Mouse (Mus musculus) neural tube, embryonic 14.5 days (tissue): ENCODE results near the gene Adamts9. TPM values are rescaled to one million over a fixed set of nuclear protein-coding genes. Genes with fewer than 3 reads are reported as not detected.

Source experiments
- ATAC-seq: fragments of 200-750 bp; cut with Nextera tagmentation; 2 replicates; pipeline ENCODE4 v1.8.0; 2017; ENCODE audit warnings: low read depth, mild to moderate bottlenecking, moderate TSS enrichment, moderate library complexity
- H3K27ac ChIP-seq: fragments of 300-500 bp; sonication (generic); 2 replicates; pipeline ENCODE4 v1.5.1; 2014; ENCODE audit warnings: low read depth, mild to moderate bottlenecking, control low read depth, low read length, moderate library complexity, mixed read lengths
- H3K27me3 ChIP-seq: fragments of 300-500 bp; sonication (generic); 2 replicates; pipeline ENCODE4 v1.6.1; 2014; ENCODE audit warnings: low read length; ENCODE audit not compliant: control insufficient read depth, insufficient read depth
- H3K36me3 ChIP-seq: fragments of 300-500 bp; sonication (generic); 2 replicates; pipeline ENCODE4 v1.6.1; 2014; ENCODE audit warnings: low read length, mixed read lengths; ENCODE audit not compliant: control insufficient read depth, insufficient read depth
- H3K4me1 ChIP-seq: fragments of 300-500 bp; sonication (generic); 2 replicates; pipeline ENCODE4 v1.6.1; 2014; ENCODE audit warnings: low read length; ENCODE audit not compliant: control insufficient read depth, insufficient read depth
- H3K4me2 ChIP-seq: fragments of 300-500 bp; sonication (generic); 2 replicates; pipeline ENCODE4 v1.6.1; 2014; ENCODE audit warnings: mild to moderate bottlenecking, low read depth, low read length, control low read depth
- H3K4me3 ChIP-seq: fragments of 300-500 bp; sonication (generic); 2 replicates; pipeline ENCODE4 v1.5.1; 2014; ENCODE audit warnings: low read depth, low read length, control low read depth, mixed read lengths
- H3K9ac ChIP-seq: fragments of 300-500 bp; sonication (generic); replicated peaks from 2 replicates; pipeline ENCODE4 v1.6.1; 2014; ENCODE audit warnings: low read depth, mild to moderate bottlenecking, control low read depth, low read length, mixed read lengths
- H3K9me3 ChIP-seq: fragments of 300-500 bp; sonication (generic); 2 replicates; pipeline ENCODE4 v1.6.1; 2016; ENCODE audit warnings: low read length; ENCODE audit not compliant: control insufficient read depth
- WGBS: fragments of 180-500 bp; shearing (Covaris S2); extraction: QIAGEN DNeasy Blood & Tissue Kit; methylation state at CpG from one replicate; pipeline ENCODE4 v1.1.7; 2014; 5-methylcytosine and 5-hydroxymethylcytosine counted together
- polyA plus RNA-seq: library from polyadenylated mRNA; unstranded; fragments of >200 nt; fragmentation: Nextera tagmentation; extraction: Ambion mirVana; gene quantifications from 2 replicates; pipeline ENCODE4 v1.2.1, GENCODE M21; 2014

Gene Adamts9
- polyA plus RNA-seq, 1 experiment from 2014 or later: 1.5 TPM

- H3K9me3 ChIP-seq: no peaks in the 10 kb centered on the region
- H3K4me3 ChIP-seq: no peak overlapping the region
- no peak for ATAC-seq
- no peaks in the 10 kb centered on the region for H3K27me3 ChIP-seq
- H3K9ac ChIP-seq: no peak overlapping the region
- H3K4me2 ChIP-seq: no peak overlapping the region
- no peaks in the 10 kb centered on the region for H3K36me3 ChIP-seq
- H3K27ac ChIP-seq: no peak overlapping the region
- 71% methylated on average over 4 of the region's 4 CpGs for WGBS
- H3K4me1 ChIP-seq: no peaks in the 10 kb centered on the region
Observed at GRCm38 (mm10) chr6:92749420-92749819, 193.9 kb downstream of the Adamts9 start.

DNA sequence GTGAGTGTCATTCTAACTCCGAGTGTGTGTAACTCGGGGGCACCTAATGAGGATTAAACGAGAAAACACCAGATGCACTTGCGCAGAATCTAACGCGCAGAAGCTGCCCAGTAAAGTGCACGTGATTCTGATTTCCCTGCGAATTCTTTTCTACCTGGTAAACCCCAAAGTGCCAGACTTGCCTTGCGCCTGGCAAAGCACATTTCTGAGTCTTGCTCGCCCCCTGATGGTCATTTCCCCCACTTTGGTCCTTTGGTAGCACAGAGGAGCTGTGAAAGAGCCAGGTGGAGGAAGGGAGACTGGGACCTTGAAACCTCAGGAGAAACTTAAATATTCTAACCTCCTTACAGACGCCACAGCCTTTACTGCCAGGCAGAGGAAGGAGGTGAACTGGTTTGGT is 199.7 kb downstream of the Adamts9 start:
- no peak overlapping the region for H3K9ac ChIP-seq
- H3K27ac ChIP-seq: no peak overlapping the region
- H3K4me3 ChIP-seq: no peak overlapping the region
- H3K4me2 ChIP-seq: peak overlapping the region; percentile 28; the same call in 1 of the 2 replicates
- no peaks in the 10 kb centered on the region for H3K9me3 ChIP-seq
- no peaks in the 10 kb centered on the region for H3K36me3 ChIP-seq
- peak; percentile 75 for ATAC-seq
- H3K27me3 ChIP-seq: no peaks in the 10 kb centered on the region
- no peaks in the 10 kb centered on the region for H3K4me1 ChIP-seq
- 14% methylated on average over 11 of the region's 11 CpGs for WGBS

GRCm38 (mm10) chr6:92737116-92737515 is 206.2 kb downstream of the Adamts9 start:
- Histone ChIP-seq H3K4me1 (no peaks in the 10 kb centered on the region), H3K27ac (no peak overlapping the region), H3K4me2 (no peak overlapping the region), H3K36me3 (no peaks in the 10 kb centered on the region), H3K27me3 (no peaks in the 10 kb centered on the region), H3K9ac (no peak overlapping the region), H3K4me3 (no peak overlapping the region), H3K9me3 (no peaks in the 10 kb centered on the region)
- ATAC-seq: no peak
- 78% methylated on average over 1 of the region's 1 CpGs for WGBS

GRCm38 (mm10) chr6:92733651-92734050 is 209.6 kb downstream of the Adamts9 start:
- Histone ChIP-seq H3K4me1 (no peaks in the 10 kb centered on the region), H3K9ac (no peak overlapping the region), H3K4me3 (no peak overlapping the region), H3K4me2 (no peak overlapping the region), H3K9me3 (no peaks in the 10 kb centered on the region), H3K27ac (no peak overlapping the region), H3K36me3 (no peaks in the 10 kb centered on the region), H3K27me3 (no peaks in the 10 kb centered on the region)
- ATAC-seq: no peak

- Histone ChIP-seq H3K36me3 (no peaks in the 10 kb centered on the region), H3K27me3 (no peaks in the 10 kb centered on the region), H3K4me2 (no peak overlapping the region), H3K4me3 (no peak overlapping the region), H3K9ac (no peak overlapping the region), H3K27ac (no peak overlapping the region), H3K9me3 (no peaks in the 10 kb centered on the region), H3K4me1 (peaks cover 6% of the 10 kb centered on the region; the same call in 1 of the 2 replicates)
- 36% methylated on average over 7 of the region's 7 CpGs for WGBS
- peak; percentile 21; the same call in 1 of the 2 replicates for ATAC-seq
Observed at GRCm38 (mm10) chr6:92728514-92728913, 214.8 kb downstream of the Adamts9 start.

DNA sequence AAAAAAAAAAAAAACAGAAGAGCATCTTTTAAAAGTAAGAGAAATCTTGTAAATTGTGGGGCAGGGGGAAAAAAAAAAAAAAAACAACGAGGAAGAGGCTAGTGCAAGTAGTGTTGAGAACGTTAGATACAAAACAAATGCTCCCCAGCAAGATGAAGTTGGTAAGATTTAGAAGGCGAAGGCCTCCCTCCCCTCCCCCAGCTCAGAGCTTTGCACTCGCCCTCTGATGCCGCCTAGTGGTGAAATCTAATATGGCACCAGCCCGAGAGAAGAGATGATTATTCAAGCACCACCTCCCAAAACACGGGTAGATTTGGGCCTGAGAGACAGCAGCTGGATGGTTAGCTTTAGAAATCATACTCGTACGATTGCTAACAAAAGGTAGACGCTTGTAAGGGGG is 215.2 kb downstream of the Adamts9 start:
- Histone ChIP-seq H3K27me3 (no peaks in the 10 kb centered on the region), H3K4me3 (no peak overlapping the region), H3K9ac (no peak overlapping the region), H3K9me3 (no peaks in the 10 kb centered on the region), H3K4me2 (no peak overlapping the region), H3K36me3 (no peaks in the 10 kb centered on the region), H3K4me1 (peaks cover 6% of the 10 kb centered on the region; the same call in 1 of the 2 replicates), H3K27ac (no peak overlapping the region)
- ATAC-seq: no peak
- 1% methylated on average over 10 of the region's 10 CpGs for WGBS

DNA sequence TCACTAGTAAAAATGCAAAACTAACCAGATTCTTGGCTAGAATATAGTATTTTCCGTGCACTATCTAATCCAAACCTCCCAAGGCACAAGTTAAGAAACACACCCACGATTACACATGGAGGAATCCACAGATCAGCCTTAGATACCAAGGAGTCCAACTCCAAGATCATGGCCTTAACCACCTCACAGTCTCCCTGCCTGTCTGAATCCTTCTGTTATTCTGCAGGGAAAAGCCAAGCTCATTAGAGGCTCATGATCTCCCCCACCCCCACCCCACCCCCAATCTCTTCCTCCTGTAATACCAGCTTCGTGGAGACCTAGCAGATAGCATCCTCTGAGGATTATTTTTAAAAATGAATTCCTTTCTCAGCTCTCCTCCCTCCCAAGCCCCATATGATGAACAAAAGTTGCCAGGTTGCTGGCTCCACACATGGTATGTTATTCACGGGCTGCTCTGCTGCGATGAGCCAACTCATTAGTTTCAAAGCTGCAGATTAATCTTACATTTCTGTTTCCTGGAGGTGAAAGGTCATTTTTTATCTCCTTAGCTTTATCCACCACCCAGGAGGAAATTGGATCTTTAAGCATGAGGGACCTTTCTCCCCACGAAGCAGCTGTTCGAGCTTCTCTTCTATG is 215.8 kb downstream of the Adamts9 start:
- H3K9me3 ChIP-seq: no peaks in the 10 kb centered on the region
- H3K36me3 ChIP-seq: no peaks in the 10 kb centered on the region
- no peak overlapping the region for H3K27ac ChIP-seq
- H3K9ac ChIP-seq: no peak overlapping the region
- H3K27me3 ChIP-seq: no peaks in the 10 kb centered on the region
- H3K4me3 ChIP-seq: no peak overlapping the region
- WGBS: 22% methylated on average over 7 of the region's 7 CpGs
- H3K4me1 ChIP-seq: peaks cover 6% of the 10 kb centered on the region; the same call in 1 of the 2 replicates
- no peak overlapping the region for H3K4me2 ChIP-seq
- no peak for ATAC-seq

- 82% methylated on average over 5 of the region's 5 CpGs for WGBS
- no peak overlapping the region for H3K9ac ChIP-seq
- H3K9me3 ChIP-seq: no peaks in the 10 kb centered on the region
- no peak overlapping the region for H3K4me3 ChIP-seq
- H3K36me3 ChIP-seq: no peaks in the 10 kb centered on the region
- H3K4me2 ChIP-seq: no peak overlapping the region
- ATAC-seq: no peak
- no peaks in the 10 kb centered on the region for H3K27me3 ChIP-seq
- peaks cover 6% of the 10 kb centered on the region; the same call in 1 of the 2 replicates for H3K4me1 ChIP-seq
- H3K27ac ChIP-seq: no peak overlapping the region
Observed at GRCm38 (mm10) chr6:92726121-92726520, 217.2 kb downstream of the Adamts9 start.

DNA sequence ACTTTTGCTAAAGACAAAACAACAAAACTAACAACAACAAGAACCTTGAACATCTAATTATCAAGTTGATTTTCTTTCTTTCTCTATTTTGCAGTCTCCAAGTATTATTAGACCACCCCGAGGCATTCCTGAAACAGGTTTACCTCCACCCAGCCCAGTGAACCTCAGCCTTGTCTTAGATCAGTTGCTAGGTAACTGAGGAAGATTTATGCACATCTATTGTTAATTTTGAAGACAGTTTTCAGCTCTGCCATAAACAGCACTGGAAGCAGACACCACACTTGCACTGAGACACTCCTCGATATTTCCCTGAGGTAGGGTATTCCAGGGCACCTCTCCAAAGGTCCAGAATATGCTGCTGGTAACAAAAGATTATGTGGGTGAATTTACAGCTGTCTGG is 218.9 kb downstream of the Adamts9 start:
- peak; percentile 54 for ATAC-seq
- peak overlapping the region; percentile 36; the same call in 1 of the 2 replicates for H3K27ac ChIP-seq

More for the DNA sequence above, 218.9 kb downstream of the Adamts9 start:
- 15% methylated on average over 2 of the region's 2 CpGs for WGBS
- peaks cover 6% of the 10 kb centered on the region; the same call in 1 of the 2 replicates for H3K4me1 ChIP-seq
- no peak overlapping the region for H3K9ac ChIP-seq
- H3K36me3 ChIP-seq: no peaks in the 10 kb centered on the region
- H3K27me3 ChIP-seq: no peaks in the 10 kb centered on the region
- no peak overlapping the region for H3K4me2 ChIP-seq
- no peaks in the 10 kb centered on the region for H3K9me3 ChIP-seq
- no peak overlapping the region for H3K4me3 ChIP-seq
